Mouse (Mus musculus) liver (tissue): ENCODE data around the gene Ube2j2.

ENCODE experiments used
- DNase-seq: peaks from one replicate; pipeline ENCODE4 v3.0.0-alpha.2; 2020; ENCODE audit warnings: mixed read lengths

Gene Ube2j2

DNA sequence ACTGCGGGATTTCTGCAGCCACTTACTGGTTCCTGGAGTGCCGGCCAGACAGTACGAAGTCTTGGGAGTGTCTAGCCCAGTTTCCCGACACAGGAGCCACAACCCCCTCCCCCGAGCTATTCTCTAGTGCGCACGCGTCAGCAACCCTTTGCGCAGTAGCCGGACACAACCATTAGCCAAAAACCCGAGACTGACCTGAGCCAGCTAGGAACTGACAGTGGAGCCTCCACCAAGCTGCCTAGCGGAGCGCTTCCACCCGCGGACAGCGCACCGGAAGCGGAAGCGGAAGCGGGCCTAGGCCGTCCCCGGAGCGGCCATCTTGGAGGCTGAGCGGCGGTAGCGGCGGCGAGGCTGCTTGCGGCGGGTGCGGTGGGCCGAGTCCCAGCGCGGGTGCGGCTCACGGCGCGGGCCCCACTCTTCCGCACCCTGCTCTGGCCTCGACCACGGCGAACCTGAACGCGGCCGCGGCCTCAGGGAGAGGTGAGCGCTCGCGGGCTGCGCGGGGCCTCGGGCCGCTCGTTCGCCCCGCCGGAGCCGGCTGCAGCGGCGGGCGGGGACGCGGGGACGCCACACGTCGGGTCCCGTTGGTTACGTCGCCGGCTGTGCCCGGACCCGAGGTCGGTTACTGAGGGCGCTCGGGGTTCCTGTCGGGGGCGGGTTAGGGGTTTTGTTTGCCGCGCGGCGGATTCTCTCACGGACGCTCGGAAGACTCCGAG is at the start of gene Ube2j2:
Ube2j2 (plus strand) TSS at position 298 of the 716 bp plus-strand sequence.
- DNase-seq: peak; percentile 91

DNA sequence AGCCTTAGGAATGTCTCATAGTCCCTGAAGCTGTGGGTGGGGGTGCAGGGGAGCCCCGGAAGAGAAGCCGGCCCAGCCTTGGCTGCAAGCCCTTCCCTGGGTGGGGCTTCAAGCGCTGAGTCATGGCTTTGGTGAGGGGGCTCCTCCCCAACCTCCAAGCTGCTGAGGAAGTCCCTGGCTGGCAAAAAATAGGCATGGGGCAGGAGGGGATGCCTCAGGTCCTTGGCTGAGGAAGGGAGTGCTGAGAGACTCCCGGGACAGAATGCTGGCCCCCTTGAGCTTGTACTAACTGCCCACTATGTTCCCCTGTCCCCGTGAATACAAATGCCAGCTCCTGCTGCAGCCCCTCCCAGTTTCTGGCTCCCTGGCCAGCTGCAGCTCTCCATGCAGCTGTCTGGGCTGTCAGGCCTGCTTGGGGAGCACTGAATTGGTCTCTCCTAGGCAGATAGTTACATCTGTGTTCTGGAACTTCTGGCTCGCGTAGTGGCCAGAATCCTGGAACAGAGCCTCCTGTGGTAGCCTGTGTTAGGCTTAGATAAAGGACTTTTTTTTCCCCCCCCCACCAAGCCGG is 49.2 kb upstream of the Ube2j2 start:
- peak; percentile 84 for DNase-seq

DNA sequence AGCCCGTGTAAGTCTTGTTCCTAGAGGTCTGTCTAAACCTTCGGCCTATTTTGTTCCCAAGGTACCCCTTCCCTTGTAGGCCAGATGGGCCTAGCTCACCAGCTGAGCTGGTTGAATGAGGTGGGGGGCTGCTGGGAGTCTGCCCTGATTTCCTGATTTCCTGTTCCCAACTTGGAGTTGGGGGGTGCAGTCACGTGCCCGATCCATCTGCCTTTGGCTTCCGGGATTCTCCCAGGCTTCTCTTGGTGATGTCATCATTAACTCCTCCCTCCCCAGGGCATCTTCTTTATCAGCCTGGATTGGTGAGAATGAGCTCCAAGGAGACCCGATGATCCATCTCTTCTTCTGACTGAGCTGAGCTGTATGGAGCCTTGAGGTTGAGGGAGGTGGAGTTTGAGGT is 48.4 kb upstream of the Ube2j2 start:
- DNase-seq: peak; percentile 2

DNA sequence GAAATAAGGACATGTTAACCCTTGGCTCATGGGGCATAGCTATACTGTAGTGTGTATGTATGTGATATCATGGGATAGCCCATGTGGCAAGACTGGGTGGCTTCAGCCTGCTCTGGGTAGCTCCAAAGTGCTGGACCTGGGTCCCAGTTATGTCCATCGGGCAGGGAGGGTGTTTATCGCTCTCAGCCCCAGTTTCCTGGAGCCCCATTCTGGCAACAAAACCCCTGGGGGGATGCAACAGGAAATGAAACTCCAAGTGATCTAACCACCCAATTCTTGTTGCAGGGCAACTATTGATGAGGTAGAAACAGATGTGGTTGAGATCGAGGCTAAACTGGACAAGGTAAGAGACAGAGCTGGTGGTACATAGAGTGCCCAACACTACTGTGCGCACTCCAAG is 47.8 kb upstream of the Ube2j2 start:
- DNase-seq: peak; percentile 1

DNA sequence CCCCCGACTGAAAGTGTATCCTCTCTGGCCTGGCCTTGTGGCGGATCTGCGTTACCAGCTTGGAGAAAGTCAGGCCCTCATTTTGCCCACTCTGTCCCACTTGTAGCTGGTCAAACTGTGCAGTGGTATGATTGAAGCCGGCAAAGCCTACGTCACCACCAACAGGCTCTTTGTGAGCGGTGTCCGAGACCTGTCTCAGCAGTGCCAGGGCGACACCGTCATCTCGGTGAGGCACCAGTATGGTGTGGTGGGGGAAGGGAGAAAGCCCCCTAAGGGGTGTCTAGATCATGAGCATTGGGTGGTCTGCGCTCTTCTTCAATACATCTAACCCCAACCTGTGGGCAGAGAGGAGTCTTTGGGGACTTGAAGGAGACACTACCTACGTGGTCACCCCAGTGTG is 47.2 kb upstream of the Ube2j2 start:
- DNase-seq: peak; percentile 1

DNA sequence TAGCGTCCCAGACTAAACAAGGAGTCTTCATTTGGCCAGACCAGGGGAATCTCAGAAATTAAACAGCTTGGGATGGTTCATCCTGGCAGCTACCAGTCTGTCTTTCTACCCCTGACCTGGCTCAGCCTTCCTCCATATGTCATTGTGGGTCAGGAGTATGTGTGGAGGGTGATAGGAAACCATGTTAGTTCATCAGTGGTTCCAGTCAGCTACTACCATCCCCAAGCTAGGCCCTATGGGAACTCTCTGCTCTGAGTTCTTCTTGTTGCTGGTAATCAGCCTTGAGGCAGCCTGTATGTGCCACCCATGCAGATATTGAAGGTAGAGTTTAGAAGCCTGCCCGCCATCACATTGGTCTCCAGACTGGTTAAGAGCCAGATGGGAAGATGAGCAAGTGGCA is 45.3 kb upstream of the Ube2j2 start:
- no peak for DNase-seq

DNA sequence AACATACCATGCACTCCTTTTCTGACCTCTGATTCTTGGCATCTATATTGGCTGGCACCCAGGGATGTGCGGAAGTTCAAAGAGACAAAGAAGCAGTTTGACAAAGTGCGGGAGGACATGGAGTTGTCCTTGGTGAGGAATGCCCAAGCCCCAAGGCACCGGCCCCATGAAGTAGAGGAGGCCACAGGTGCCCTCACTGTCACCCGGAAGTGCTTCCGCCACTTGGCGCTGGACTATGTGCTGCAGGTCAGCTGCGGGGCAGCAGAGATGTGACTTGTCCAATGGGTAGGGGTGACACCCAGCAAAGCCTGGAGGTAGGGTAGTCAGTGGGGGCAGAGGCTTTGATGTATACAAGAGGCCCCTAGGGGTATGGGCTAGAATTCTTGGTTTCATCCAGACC is 44.3 kb upstream of the Ube2j2 start:
- peak; percentile 2 for DNase-seq

DNA sequence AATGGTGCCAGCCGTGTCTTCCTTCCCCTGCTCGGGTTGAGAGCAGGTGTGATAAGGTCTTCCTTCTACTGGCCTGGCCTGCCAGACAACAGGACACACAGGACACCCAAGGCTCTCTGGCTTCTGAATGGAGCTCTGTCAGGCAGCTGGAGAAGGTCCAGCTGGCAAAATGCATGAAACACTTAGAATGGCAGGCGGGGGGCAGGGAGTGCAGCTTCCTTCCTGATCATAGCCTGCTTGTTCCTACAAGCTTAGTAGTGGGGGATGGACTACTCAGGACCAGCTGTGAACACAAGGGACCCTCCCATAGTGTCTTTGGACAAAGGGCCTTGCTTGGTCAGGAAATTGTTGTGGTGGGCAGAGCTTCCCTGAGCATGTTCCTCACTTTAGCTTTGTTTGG is 42.4 kb upstream of the Ube2j2 start:
- peak; percentile 2 for DNase-seq

DNA sequence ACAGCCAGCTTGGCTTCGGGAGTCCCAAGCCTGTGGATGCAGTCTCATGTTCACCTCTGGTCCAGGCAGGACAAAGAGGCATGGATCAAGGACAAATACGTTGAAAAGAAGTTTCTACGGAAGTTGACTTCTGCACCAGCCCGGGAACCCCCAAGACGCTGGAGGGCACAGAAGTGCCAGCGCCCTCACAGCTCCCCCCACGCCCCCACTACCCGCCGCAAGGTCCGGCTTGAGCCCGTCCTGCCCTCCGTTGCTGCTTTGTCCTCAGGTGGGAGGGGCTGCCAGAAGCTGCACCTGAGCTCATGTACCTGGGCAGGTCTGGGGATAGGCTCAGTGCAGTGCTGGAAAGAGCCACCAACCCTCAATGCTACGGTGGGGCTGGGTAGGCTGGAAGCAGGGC is 40.4 kb upstream of the Ube2j2 start:
- DNase-seq: peak; percentile 2

DNA sequence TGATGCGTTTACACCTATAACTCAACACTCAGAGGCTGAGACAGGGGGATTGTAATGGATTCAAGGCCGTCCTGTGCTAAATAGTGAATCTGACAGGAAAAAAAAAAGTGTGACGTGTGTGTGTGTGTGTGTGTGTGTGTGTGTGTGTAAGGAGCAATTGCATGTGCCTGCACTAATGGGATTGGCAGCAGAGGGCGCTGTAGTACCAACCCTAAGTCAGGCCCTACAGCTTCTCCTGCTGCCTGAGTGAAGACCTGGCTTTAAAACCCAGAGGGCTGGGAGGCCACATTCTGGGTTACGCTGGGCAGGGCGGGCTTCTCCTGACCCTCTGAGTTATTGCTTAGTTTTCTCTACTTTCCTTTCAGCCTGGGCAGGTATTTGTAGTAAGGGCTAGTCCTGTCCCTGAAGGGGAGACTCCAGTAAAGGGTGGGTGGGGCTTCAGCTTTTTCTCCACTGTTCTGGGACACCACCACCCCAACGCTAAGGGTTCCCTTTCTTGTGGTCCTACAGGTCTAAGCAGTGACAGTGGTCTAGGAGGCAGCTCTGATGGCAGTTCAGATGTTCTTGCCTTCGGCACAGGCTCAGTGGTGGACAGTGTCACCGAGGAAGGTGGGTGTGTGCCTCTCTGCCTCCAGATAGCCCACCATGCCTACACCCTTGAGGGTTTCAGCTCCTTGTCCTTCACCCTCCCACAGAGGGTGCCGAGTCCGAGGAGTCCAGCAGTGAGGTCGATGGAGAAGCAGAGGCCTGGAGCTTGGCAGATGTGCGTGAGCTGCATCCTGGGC is 39.1 kb upstream of the Ube2j2 start:
- DNase-seq: peak; percentile 48

DNA sequence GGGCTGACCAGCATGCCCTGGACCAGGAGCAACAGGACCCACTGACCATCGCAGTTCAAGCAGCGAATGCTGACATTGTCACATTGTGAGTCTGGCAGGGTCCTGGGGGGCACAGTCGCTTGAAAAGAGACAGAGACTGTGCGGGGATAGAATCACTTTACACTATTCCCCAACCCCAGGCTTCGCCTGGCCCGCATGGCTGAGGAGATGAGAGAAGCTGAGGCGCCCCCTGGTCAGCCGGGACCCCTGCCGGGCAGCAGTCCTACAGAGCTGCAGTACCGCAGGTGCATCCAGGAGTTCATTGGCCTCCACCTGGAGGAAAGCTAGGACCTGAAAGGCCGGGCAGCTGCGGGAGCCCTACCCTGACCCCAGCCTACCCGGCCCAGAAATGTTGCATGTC is 38.0 kb upstream of the Ube2j2 start:
- peak; percentile 2 for DNase-seq

DNA sequence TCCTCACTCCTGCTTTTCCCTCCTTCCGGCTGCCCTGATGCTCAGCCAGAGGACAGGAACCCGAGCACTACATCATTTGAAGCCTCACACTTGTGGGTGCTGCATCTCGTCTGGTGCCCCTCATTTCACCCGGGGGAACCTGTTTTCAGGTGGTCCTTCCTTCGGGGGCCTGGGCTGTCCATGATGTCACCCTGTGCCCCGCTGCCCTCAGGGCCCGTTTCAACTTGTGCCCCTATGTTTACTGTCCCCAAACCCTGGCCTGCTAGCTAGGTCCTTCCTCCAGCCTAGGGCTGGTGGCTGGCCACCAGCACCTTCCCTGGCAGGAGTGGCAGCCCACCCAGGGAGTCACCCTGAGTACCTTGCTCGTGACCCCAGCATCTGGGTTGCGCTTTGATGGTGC is 37.5 kb upstream of the Ube2j2 start:
- no peak for DNase-seq

DNA sequence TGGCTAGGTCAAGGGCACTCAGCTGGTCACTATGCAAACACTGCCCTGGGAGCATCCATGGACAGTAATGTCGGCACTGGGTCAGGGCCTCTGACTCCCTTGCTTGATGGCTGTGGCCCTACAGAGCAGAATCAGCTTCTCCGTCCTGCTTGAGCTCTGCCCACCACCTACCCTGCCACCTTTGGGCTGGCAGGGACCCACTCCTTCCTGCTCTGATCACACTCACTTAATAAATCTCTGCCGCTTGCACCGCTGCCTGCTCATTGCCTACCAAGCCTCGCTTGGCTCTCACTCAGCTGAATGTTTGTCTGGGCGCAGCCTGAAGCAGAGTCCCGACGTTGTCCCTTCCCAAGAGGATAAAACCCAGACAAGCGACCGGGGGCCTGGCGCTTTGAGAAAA is 36.6 kb upstream of the Ube2j2 start:
- DNase-seq: no peak

DNA sequence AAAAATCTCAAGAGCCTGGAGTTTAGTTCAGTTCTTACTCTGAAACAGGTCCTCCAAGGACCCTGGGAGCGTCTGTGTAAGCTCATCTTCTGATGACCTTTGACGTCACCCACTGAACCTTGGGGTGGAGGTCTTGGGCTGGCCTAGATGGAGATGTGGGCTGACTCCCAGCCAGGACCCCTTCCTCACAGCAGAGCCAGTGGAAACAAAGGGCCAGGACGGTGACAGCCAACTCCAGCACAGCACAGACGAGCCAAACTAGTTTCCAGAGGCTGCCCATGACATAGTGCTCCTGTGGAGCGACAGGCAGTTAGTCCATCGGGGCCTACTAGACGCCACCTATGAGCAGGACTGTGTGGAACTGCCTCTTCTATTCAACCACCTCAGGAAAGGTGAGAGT is 35.4 kb upstream of the Ube2j2 start:
- no peak for DNase-seq

DNA sequence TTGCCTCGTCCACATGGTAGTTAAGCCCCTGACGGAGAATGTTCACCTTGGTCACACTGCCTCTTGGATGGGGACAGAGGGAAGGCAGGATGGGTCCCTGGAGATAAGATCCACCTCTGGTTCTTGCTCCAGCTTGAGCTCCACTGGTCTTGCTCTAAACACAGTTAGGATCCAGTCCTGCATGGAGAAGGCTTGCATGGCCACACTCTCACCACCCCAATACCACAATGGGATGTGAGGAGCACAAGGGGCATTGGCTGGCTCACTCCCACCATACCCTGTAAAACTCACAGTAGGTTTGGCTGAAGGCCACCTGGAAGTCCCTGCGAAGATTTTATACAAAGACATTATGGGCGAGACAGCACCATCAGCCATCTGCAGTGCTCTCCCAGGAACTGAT is 34.9 kb upstream of the Ube2j2 start:
- no peak for DNase-seq

DNA sequence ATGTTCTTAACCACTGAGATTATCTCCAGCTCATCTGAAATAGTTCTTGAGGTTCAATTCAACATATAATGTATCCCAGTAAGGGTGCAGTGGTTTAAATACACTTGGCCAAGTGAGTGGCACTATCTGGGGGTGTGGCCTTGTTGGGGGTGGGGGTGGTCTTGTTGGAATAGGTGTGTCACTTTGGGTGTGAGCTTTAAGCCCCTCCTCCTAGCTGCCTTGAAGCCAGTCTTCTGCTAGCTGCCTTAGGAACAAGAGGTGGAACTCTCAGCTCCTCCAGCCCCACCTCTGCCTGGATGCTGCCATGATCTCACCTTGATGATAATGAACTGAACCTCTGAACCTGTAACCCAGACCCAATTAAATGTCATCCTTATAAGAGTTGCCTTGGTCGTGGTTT is 11.6 kb upstream of the Ube2j2 start:
- DNase-seq: no peak

DNA sequence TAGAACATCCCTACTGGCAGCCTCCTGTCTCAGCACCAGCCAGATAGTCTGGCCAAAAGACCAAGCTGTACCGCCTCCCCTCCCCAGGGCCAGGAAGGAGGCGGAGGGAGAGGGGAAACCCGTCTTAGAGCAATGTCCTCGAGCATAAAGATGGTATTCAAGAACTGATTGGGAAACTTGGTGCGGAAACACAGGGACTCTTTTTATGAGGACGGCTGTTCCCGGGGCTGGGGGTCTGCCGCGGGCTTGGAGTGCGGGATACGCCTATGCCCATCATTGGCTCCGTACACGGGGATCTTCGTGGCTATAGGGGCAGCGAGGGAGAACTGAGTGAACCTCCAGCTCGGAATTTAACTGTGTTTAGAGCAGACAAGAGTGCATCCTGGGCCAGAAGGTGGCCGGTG is 580 bp upstream of the Ube2j2 start:
- no peak for DNase-seq

DNA sequence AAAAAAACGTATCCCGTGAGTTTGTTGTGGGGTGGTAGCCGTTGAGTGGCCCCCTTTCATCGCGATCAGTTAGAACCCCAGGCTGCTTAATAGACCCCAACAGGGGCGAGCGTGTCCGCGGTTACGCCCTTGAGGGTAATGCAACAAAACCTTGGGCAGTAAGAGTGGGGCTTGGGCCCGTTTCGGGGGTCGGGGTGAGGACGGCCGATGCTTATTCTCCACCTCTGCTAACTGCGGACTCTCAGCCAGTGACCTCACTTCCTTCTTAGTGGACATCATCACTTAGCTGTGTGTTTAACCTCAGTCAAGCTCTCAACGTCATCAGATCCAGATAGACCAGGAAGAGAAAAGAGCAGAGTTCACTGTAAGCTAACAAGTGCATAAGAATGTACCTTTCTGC is 640 bp downstream of the Ube2j2 start:
- no peak for DNase-seq

DNA sequence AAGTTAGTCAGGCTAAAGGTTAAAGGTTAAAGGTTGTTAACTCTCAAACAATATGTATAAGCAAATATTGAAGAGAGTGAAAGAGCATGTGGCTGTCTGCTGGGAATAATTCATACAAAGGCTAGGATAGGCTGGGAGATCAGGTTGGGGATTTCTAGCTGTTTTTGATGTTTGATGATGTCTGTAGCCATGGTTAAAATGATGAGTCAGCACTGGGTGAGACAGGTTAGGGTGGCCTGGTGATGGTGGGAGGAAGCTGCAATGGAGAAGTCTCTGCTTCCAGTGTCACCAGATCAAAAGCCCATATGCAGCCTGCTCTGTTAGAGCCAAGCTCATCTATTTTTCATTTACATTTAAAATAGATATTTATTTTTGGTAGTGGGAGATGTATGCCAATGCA is 3.5 kb downstream of the Ube2j2 start:
- DNase-seq: no peak

DNA sequence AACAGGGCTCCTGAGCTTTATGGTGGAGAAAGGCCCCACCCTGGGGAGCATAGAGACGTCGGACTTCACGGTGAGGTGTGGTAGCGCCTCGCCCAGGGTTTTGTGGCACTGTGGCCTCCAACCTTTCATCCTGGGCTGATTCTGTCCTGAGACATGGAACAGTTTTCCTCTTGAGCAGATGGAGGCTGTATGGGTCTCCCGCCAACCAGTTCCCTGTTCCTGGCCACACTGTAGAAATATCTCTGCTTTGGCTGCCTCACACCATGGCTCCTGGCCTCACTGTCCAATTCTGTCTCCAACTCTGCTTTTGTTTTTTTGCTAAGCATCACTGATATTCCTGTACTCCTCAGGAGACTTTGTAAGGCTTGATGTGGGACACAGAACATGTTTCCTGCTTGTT is 11.9 kb downstream of the Ube2j2 start:
- DNase-seq: no peak

DNA sequence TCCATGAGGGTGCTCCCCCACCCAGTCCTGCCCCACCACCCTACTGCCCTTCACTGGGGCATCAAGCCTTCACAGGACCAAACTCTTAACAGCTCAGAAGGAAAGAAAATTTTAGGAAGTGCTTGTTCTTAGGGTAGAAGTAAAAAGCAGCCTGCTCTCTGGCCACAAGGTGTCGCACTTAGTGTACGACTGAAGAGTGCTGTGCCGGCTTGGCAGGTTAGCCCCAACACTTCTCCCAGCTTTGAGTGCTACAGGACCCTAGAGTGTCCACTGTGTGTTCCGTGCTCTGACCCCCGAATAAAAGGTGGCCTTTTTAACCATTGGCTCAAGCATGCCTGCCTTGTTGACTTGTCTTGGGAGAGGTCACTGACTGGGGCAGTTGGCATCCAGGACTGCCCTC is 15.6 kb downstream of the Ube2j2 start:
- peak; percentile 78 for DNase-seq

DNA sequence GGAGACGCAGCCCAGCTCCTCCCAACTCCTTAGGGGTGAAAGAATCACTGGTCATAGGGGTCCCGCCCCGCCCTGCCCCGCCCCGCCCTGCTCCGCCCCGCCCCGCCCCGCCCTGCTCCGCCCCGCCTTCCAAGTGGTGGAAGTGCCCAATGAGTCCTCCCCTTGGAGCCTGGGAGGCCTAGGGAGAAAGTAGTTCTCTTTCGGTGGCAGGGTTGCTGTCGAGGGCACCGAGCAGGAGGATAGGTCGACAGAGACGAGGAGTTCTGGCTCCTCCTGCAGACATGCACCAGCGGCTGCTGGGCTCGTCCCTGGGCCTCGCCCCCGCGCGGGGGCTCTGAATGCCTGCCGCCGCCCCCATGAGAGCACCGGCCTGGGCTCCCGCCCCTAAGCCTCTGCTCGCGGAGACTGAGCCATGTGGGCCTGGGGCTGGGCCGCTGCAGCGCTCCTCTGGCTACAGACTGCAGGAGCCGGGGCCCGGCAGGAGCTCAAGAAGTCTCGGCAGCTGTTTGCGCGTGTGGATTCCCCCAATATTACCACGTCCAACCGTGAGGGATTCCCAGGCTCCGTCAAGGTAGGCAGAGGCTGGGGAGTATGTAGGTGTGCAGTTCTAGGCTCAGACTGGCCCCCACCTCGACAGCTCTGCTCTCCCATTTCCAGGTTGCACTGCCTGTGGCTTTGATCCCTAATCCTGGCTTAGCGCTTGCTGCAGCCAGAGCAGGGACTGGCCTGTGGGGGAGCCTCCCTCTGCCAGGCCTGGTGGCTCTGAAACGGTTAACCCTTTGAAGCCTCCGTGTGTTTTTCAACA is 18.7 kb downstream of the Ube2j2 start, which contains the start of gene C1qtnf12:
C1qtnf12 (plus strand) TSS at position 152 of the 805 bp plus-strand sequence.
- peak; percentile 82 for DNase-seq

DNA sequence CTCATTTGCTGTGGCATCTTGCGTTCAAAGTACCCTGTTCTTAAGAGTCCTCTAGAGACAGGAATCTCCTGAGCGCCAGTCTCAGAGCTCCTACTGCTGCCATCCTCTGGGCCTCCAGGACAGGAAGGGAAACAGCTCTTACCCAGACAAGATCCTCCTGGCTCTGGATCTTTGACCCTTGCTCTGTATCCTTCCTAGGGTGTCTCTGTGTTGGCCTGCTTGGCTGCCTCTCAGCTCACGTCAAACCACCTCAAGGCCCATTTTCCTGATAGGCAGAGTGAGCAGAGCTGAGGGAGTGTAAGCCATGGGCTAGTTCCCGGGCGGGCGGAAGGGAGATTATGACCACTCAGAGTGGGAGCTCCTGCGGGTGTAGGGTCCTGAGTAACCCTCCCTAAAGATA is 19.5 kb downstream of the Ube2j2 start:
- DNase-seq: no peak
